Mouse (Mus musculus) heart, postnatal 14 days (tissue): ENCODE measurements around the gene Scap. TPM values are rescaled to one million over a fixed set of nuclear protein-coding genes. Genes with fewer than 3 reads are reported as not detected.
"Not testable (repeated sequence)": the region's sequence is repeated elsewhere in the genome, so short reads cannot be mapped to it uniquely, and the experiment has no call there.

ENCODE experiments used
- DNase-seq, 2 experiments: peaks; one replicate each; pipeline ENCODE4 v3.0.0; 2021 to 2022
- intact Hi-C: fragments of 180-260 bp; cut with DNase I; formaldehyde crosslinking; loops from one replicate; pipeline ENCODE4 v1.15.1; 2025
- total RNA-seq, 2 experiments: library from RNA; stranded (reverse); gene quantifications; 2 replicates each; pipeline ENCODE4 v1.2.3; 2021

Scap gene
- total RNA-seq, 2 experiments from 2014 or later = 26.4 to 27.6 TPM

DNA sequence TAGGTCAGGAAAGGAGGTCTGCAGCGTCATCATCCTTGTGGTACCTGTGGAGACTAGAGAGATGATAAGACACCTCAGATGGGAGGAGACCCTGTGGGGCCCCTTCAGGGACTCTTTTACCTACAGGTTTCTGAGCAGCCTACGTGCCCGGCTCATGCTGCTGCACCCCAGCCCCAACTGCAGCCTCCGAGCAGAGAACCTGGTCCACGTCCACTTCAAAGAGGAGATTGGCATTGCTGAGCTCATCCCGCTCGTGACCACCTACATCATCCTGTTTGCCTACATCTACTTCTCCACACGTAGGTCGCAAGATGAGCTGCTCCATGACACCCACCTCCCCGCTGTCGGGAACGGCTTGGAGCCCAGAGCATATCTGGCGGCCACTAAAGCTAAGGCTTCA lies 40.8 kb downstream of the Scap start:
- intact Hi-C loops = no loop called here
- no peak for DNase-seq

DNA sequence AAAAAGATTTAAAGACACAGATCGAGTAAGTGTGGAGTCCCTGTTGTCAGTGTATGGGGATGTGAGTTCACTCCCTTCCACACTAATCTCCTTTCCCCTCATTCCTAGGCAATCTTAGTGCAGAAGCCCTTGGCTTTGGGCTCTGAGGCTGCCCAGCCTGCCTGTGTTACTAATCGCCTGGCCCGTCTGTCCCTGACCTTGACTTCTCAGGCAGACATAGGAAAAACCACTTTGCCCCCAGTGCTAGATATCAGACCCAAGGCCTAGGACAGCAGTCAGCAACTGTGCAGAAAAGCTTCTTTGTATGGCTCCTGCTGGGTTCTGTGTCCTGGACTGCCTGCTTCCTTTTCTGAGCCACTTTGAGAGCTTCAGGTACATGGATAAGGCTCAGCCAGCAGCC lies 42.6 kb downstream of the Scap start:
- no peak for DNase-seq
- intact Hi-C loops = no loop called here

- intact Hi-C loops, DNase-seq: not testable (repeated sequence)
Observed at GRCm38 (mm10) chr9:110377655-110378054, 44.6 kb downstream of the Scap start.

GRCm38 (mm10) chr9:110379361-110379760 lies 46.3 kb downstream of the Scap start:
- intact Hi-C loops = no loop called here

DNA sequence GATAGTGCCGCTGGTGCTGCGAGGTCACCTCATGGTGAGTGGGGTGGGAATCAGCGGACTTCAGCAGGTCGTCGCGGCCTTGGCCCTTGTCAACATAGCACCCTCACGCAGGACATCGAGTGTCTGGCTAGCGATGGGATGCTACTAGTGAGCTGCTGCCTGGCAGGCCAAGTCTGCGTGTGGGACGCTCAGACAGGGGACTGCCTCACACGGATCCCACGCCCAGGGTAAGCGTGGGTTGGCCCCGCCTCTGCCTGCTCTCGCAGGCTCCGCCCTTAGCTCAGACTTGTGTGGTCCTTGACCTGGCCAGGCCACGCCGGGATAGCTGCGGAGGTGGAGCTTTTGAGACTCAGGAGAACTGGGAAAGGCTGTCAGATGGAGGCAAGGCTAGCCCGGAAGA lies 47.6 kb downstream of the Scap start:
- no peak for DNase-seq
- intact Hi-C loops = no loop called here

More at GRCm38 (mm10) chr9:110379361-110379760, 46.3 kb downstream of the Scap start:
- no peak for DNase-seq

DNA sequence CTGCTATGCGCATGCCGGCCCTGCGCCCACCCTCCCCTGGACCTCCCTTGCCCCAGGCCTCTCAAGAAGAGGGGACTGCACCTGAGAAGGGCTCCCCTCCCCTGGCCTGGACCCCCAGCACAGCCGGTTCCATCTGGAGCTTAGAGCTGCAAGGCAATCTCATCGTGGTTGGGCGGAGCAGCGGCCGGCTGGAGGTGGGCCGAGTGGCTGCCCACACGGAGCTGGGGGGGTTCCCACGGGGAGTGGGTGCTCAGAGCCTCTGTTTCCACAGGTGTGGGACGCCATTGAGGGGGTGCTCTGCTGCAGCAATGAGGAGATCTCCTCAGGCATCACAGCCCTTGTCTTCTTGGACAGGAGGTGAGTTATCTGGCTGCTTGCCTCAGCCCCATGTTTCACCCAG lies 48.2 kb downstream of the Scap start:
- DNase-seq = no peak
- intact Hi-C loops = no loop called here

GRCm38 (mm10) chr9:110384369-110384929 lies 51.4 kb downstream of the Scap start:
- intact Hi-C loops = no loop called here
- no peak for DNase-seq

DNA sequence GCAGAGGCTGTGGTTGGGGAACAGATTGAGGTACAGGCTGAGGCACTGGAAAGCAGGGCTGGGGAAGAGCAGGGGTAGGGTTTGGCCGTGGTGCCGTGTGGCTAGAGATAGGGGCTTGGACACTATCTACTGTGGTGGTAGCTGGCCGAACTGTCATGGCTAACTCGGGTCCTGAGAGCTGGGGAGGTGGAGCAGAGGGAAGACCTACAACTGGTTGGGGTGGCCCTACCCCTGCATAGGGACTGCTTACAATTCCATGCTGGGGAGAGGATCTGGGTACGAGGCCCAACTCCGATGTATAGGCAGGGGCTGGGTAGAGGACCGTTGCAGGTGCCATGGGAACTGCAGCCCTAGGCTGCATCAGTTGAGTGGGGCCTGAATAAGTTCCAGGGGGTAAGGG lies 54.9 kb downstream of the Scap start:
- intact Hi-C loops = no loop called here
- no peak for DNase-seq

GRCm38 (mm10) chr9:110390843-110391242 lies 57.8 kb downstream of the Scap start:
- no peak for DNase-seq
- intact Hi-C loops = no loop called here

- intact Hi-C loops = no loop called here
- DNase-seq = no peak
Observed at GRCm38 (mm10) chr9:110393295-110393694, 60.2 kb downstream of the Scap start.

- DNase-seq = peak; percentile 67 to 78
- intact Hi-C loops = no loop called here
Observed at GRCm38 (mm10) chr9:110400650-110401049, 67.6 kb downstream of the Scap start.

- no peak for DNase-seq
- intact Hi-C loops = no loop called here
Observed at GRCm38 (mm10) chr9:110402731-110403130, 69.6 kb downstream of the Scap start.

GRCm38 (mm10) chr9:110403240-110403639 lies 70.2 kb downstream of the Scap start:
- intact Hi-C loops, DNase-seq: not testable (repeated sequence)

- intact Hi-C loops = loop anchor here (5.0 kb wide), 1 partner anchor 75 kb away; the partner anchor contains the start of gene Scap
- DNase-seq = no peak
Observed at GRCm38 (mm10) chr9:110407311-110408098, 74.4 kb downstream of the Scap start.

GRCm38 (mm10) chr9:110408099-110408773 lies 75.1 kb downstream of the Scap start, which contains the start of gene Ptpn23:
Ptpn23 (minus strand) TSS chr9:110408213.
- intact Hi-C loops = loop anchor here (5.0 kb wide), 1 partner anchor 76 kb away; the partner anchor contains the start of gene Scap
- peak; percentile 95 to 97 for DNase-seq

DNA sequence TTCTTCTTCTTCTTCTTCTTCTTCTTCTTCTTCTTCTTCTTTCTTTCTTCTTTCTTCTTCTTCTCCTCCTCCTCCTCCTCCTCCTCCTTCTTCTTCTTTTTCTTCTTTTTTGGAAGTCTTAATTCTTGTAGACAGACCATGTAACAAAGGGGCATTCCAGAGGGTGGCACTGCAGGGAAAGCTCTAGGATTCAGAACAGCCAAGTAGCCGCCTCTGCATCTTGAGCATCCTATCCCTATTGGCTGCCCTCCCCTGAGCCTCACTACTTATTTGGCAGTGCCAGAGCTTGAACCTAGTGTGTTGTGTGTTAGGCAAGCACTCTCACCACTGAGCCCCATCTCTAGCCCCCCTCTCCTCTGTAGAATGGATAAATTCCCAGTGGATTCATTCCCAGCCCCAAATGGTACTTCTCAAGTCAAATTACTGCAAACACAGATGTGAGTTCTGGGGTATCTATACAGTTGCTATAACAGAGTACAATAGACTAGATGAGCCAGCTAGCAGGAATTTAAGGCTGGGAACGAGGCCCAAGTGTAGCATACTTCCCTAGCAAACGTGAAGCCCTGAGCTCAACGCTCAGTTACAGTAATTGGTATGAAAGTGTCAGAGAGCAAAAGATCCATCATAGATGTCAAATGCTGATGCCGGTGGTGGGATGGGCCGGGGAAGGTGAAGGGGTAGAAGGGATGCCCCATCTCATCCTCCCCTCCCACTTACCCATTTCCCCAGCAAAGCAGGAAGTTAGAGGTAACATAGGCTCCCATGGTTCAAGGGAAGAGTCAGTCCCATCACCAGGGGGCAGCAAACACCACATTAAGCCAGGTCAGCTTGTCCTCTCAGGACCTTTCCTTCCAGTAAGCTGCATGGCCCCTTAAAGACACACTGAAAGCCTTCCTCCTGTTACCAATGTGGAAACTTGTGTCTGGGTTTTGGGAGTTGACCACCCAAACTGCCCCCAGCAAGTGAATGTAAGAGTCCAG lies 78.1 kb downstream of the Scap start:
- DNase-seq = peak; percentile 85 to 89
- intact Hi-C loops = loop anchor here (2.0 to 10.0 kb wide), 7 partner anchors 56 to 544 kb away; partner anchors contain the start of genes Lrrc2 and Setd2

- no peak for DNase-seq
- intact Hi-C loops = loop anchor here (5.0 to 10.0 kb wide), 5 partner anchors 54 to 542 kb away; partner anchors contain the start of gene Lrrc2
Observed at GRCm38 (mm10) chr9:110412926-110413325, 79.8 kb downstream of the Scap start.

DNA sequence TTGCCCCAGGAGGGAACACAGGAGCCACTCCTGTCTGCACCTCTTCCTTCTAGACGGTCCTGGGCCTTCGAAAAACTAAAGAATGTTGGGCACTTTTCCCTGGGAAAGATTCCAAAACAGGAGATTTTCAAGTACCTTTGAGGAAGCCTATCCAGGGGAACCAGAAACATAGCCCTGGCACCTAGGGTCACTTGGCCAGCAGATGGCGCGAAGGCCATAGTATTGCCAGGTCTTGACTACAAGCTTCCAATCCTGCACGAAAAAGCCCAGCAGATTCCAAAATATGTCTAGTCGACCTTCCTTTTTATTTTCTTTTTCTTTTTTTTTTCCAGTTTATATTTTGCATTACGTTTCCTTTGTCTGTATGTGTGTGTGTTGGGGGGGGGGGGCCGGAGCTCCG lies 80.7 kb downstream of the Scap start:
- intact Hi-C loops = loop anchor here (5.0 to 10.0 kb wide), 5 partner anchors 54 to 541 kb away; partner anchors contain the start of gene Lrrc2
- DNase-seq = peak; percentile 28 to 61

DNA sequence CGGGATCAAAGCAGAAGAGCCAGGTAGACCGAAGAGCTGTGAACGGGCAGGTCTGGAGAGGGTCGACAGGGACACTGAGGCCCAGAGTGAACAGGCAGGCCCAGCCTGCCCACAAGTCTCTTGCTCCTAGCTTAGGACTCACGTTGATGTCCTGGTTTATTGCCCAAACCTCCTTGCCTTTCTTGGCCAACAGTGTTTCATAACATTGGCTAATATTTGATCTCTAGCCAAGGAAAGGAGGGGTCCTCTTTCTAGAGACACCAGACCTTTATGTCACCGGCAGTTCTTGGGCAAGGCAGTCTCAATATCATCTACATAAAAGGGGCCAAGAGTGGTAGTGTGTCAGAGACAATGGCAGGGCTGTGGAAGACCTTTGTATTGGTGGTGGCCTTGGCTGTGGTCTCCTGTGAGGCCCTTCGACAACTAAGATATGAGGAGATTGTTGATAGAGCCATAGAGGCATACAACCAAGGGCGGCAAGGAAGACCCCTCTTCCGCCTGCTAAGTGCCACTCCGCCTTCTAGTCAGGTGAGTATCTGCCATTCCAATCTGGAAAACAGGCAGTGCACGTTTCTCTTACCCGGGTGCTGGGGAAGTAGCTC lies 86.5 kb downstream of the Scap start, which contains the start of gene Ngp:
Gene Ngp, plus strand, starts transcription at position 237 of the 602 bp plus-strand sequence.
- DNase-seq = no peak
- intact Hi-C loops = loop anchor here (10.0 kb wide), 1 partner anchor 535 kb away; the partner anchor contains the start of gene Lrrc2
